Mouse (Mus musculus) intestine, postnatal 0 days (tissue): ENCODE data around the gene Zfp59. TPM values are rescaled to one million over a fixed set of nuclear protein-coding genes. Genes with fewer than 3 reads are reported as not detected.
A peak's percentile ranks its signal among the peaks of the same experiment; 100 is the strongest.
"Not testable (repeated sequence)": the region's sequence is repeated elsewhere in the genome, so short reads cannot be mapped to it uniquely, and the experiment has no call there.

Source experiments
- ATAC-seq: fragments of 200-750 bp; cut with Nextera tagmentation; 2 replicates; pipeline ENCODE4 v1.8.0; 2017; ENCODE audit warnings: mild to moderate bottlenecking, moderate TSS enrichment, moderate library complexity
- H3K27ac ChIP-seq: fragments of 300-500 bp; sonication (generic); 2 replicates; pipeline ENCODE4 v1.5.1; 2014; ENCODE audit warnings: mild to moderate bottlenecking, low read depth, low read length, moderate library complexity
- H3K27me3 ChIP-seq: fragments of 300-500 bp; sonication (generic); replicated peaks from 2 replicates; pipeline ENCODE4 v1.6.1; 2014; ENCODE audit warnings: low read length, mixed read lengths; ENCODE audit not compliant: control insufficient read depth, insufficient read depth
- H3K36me3 ChIP-seq: fragments of 300-500 bp; sonication (generic); 2 replicates; pipeline ENCODE4 v1.6.1; 2014; ENCODE audit warnings: mild to moderate bottlenecking, moderate library complexity; ENCODE audit not compliant: control insufficient read depth, insufficient read depth
- H3K4me1 ChIP-seq: fragments of 300-500 bp; sonication (generic); replicated peaks from 2 replicates; pipeline ENCODE4 v1.6.1; 2014; ENCODE audit warnings: antibody characterized with exemption, low read length, mixed read lengths; ENCODE audit not compliant: control insufficient read depth, insufficient read depth
- H3K4me2 ChIP-seq: fragments of 300-500 bp; sonication (generic); replicated peaks from 2 replicates; pipeline ENCODE4 v1.6.1; 2014; ENCODE audit warnings: low read depth, mild to moderate bottlenecking, moderate library complexity
- H3K4me3 ChIP-seq: fragments of 300-500 bp; sonication (generic); 2 replicates; pipeline ENCODE4 v1.5.1; 2014; ENCODE audit warnings: low read depth, low read length
- H3K9ac ChIP-seq: fragments of 300-500 bp; sonication (generic); 2 replicates; pipeline ENCODE4 v1.6.1; 2014; ENCODE audit warnings: mild to moderate bottlenecking, low read depth, low read length
- H3K9me3 ChIP-seq: fragments of 300-500 bp; sonication (generic); 2 replicates; pipeline ENCODE4 v1.6.1; 2016; ENCODE audit warnings: mixed run types; ENCODE audit not compliant: control insufficient read depth
- CTCF ChIP-seq: sonication (generic); IDR thresholded peaks from 2 replicates; pipeline ENCODE4 v1.5.1; 2016; ENCODE audit warnings: low read depth, mild to moderate bottlenecking, control low read depth, antibody characterized with exemption, moderate library complexity
- WGBS: fragments of 180-500 bp; shearing (Covaris S2); extraction: QIAGEN DNeasy Blood & Tissue Kit; methylation state at CpG from one replicate; pipeline ENCODE4 v1.1.7; 2014; 5-methylcytosine and 5-hydroxymethylcytosine counted together
- polyA plus RNA-seq: library from polyadenylated mRNA; unstranded; fragments of >200 nt; fragmentation: Nextera tagmentation; extraction: Ambion mirVana; gene quantifications from 2 replicates; pipeline ENCODE4 v1.2.1, GENCODE M21; 2015

Gene Zfp59
- polyA plus RNA-seq, result 2.2 and 2.5 TPM in 2 replicates

GRCm38 (mm10) chr7:27838323-27839249, at the start of gene Zfp59:
Gene Zfp59 (plus strand): TSS chr7:27838607.
- WGBS, result 3% methylated on average over 34 of the region's 34 CpGs
- H3K9me3 ChIP-seq, result no peaks in the 10 kb centered on the region
- no peaks in the 10 kb centered on the region for H3K4me1 ChIP-seq
- 0 out of 2 replicates have a peak, but pooled peaks have one; percentile 10 for TF ChIP-seq CTCF
- peak within 1 kb of the TSS; percentile 67 for H3K9ac ChIP-seq
- ATAC-seq, result peak; percentile 98
- peak within 1 kb of the TSS; percentile 77 for H3K4me2 ChIP-seq
- no peaks in the 10 kb centered on the region for H3K36me3 ChIP-seq
- peak within 1 kb of the TSS; percentile 56 for H3K4me3 ChIP-seq
- H3K27ac ChIP-seq, result peak within 1 kb of the TSS; percentile 73
- 0 out of 2 replicates have a peak, but pooled peaks cover 2% of the 10 kb centered on the region for H3K27me3 ChIP-seq

GRCm38 (mm10) chr7:27789306-27789705, 49.1 kb upstream of the Zfp59 start:
- Histone ChIP-seq H3K27me3 (no peaks in the 10 kb centered on the region), H3K4me2 (no peak overlapping the region), H3K9me3 (peaks cover 10% of the 10 kb centered on the region; the same call in 1 of the 2 replicates), H3K36me3 (no peaks in the 10 kb centered on the region), H3K9ac (no peak overlapping the region), H3K27ac (no peak overlapping the region), H3K4me1 (no peaks in the 10 kb centered on the region), H3K4me3 (no peak overlapping the region)
- 83% methylated on average over 5 of the region's 5 CpGs for WGBS
- ATAC-seq, result no peak
- TF ChIP-seq CTCF, result no peak

GRCm38 (mm10) chr7:27793865-27794264, 44.5 kb upstream of the Zfp59 start:
- not testable (repeated sequence) for H3K27ac ChIP-seq, H3K27me3 ChIP-seq, H3K9ac ChIP-seq, H3K36me3 ChIP-seq, H3K9me3 ChIP-seq, ATAC-seq, H3K4me3 ChIP-seq, H3K4me2 ChIP-seq, H3K4me1 ChIP-seq
- 36% methylated on average over 3 of the region's 3 CpGs for whole genome bisulfite sequencing

GRCm38 (mm10) chr7:27794566-27794965, 43.8 kb upstream of the Zfp59 start:
- H3K9ac ChIP-seq, result no peak overlapping the region
- no peak for ATAC-seq
- H3K4me3 ChIP-seq, result no peak overlapping the region
- H3K4me1 ChIP-seq, result no peaks in the 10 kb centered on the region
- no peaks in the 10 kb centered on the region for H3K27me3 ChIP-seq
- no peak overlapping the region for H3K4me2 ChIP-seq
- H3K36me3 ChIP-seq, result no peaks in the 10 kb centered on the region
- H3K27ac ChIP-seq, result no peak overlapping the region
- TF ChIP-seq CTCF, result no peak
- no peaks in the 10 kb centered on the region for H3K9me3 ChIP-seq

- Histone ChIP-seq H3K9me3 (no peaks in the 10 kb centered on the region), H3K4me2 (no peak overlapping the region), H3K4me3 (no peak overlapping the region), H3K27ac (no peak overlapping the region), H3K4me1 (no peaks in the 10 kb centered on the region), H3K27me3 (no peaks in the 10 kb centered on the region), H3K36me3 (no peaks in the 10 kb centered on the region), H3K9ac (no peak overlapping the region)
- 32% methylated on average over 7 of the region's 8 CpGs for WGBS
- peak; percentile 50 for TF ChIP-seq CTCF
- no peak for ATAC-seq
Observed at GRCm38 (mm10) chr7:27797906-27798811, 40.2 kb upstream of the Zfp59 start.

- H3K4me3 ChIP-seq, result no peak overlapping the region
Observed at GRCm38 (mm10) chr7:27801137-27801536, 37.3 kb upstream of the Zfp59 start.

More at GRCm38 (mm10) chr7:27801137-27801536, 37.3 kb upstream of the Zfp59 start:
- peak; percentile 59 for TF ChIP-seq CTCF
- Histone ChIP-seq H3K4me2 (no peak overlapping the region), H3K9me3 (no peaks in the 10 kb centered on the region), H3K36me3 (no peaks in the 10 kb centered on the region), H3K27me3 (no peaks in the 10 kb centered on the region), H3K4me1 (0 out of 2 replicates have a peak, but pooled peaks cover 4% of the 10 kb centered on the region), H3K27ac (no peak overlapping the region), H3K9ac (no peak overlapping the region)
- WGBS, result 52% methylated on average over 2 of the region's 2 CpGs
- ATAC-seq, result no peak
